In the genomic region with DNA sequence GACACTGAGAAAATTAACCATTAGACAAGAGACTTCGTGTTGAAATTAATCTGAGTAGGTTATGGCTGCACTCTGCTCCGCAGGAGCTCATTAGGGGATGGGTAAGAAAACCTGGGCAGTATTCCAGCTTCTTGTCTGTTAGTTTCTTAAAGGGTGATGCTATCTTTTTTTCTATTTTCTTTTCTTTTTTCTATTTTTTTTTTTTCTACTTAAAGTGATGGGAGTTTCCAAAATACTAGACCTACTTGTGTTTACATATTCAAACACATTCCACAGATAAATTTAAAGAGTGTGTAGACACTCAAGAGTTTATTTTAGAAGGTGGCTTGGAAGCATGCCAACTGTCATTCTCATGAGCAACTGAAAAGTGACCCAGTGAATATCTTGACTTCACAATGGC, we compare ENCODE assay signal across 12 mouse cellular contexts.
DNase-seq lines count a peak whose midpoint lies in the region; ATAC-seq and TF ChIP-seq lines count a peak whose summit lies in the region.
"Had no signal": no experiment of that assay in that cellular context is flagged by ENCODE, and none has a peak within 500 bp of the region (broad histone marks: within the 10 kb centered on the region; RNA-seq: fewer than 3 reads in every experiment).

No protein-coding gene starts in this region.

- peaks cover 48% of the 10 kb centered on the region for H3K36me3 ChIP-seq in heart, postnatal 0 days (replicated peaks; ENCODE audit: control insufficient read depth, insufficient read depth, low read length)
- H3K36me3 ChIP-seq in heart, embryonic 11.5 days (ENCODE audit: control insufficient read depth, insufficient read depth, low read length): peaks cover 14% of the 10 kb centered on the region
- H3K36me3 ChIP-seq: liver, embryonic 15.5 days had no signal

- 10% methylated on average over 2 of the region's 2 CpGs for WGBS in heart, postnatal 0 days
- WGBS in heart, embryonic 11.5 days (ENCODE audit: insufficient replicate concordance): 28% methylated on average over 2 of the region's 2 CpGs

- H3K27ac ChIP-seq in heart, postnatal 0 days (ENCODE audit: low read depth): 0 out of 2 replicates have a peak overlapping the region, but pooled peaks have one; percentile 22
- H3K27ac ChIP-seq in heart, embryonic 11.5 days (ENCODE audit: low read depth, low read length): no peak overlapping the region
- H3K27ac ChIP-seq: layer of hippocampus, adult 2 months; liver, embryonic 15.5 days; midbrain, embryonic 10.5 days; neural tube, embryonic 13.5 days had no signal

- ATAC-seq in heart, postnatal 0 days (ENCODE audit: insufficient read depth, low read depth): no peak
- no peak for ATAC-seq in heart, embryonic 11.5 days (replicated peaks; ENCODE audit: insufficient number of reproducible peaks, low FRiP score, low TSS enrichment)

- no peak for TF ChIP-seq CTCF in heart, postnatal 0 days (IDR thresholded peaks at IDR 0.05; ENCODE audit: low read depth)

- H3K9ac ChIP-seq in heart, postnatal 0 days (replicated peaks; ENCODE audit: low read depth, low read length): no peak overlapping the region
- no peak overlapping the region for H3K9ac ChIP-seq in heart, embryonic 11.5 days (ENCODE audit: low read depth, low read length)
- H3K9ac ChIP-seq: liver, embryonic 15.5 days; neural tube, embryonic 13.5 days had no signal

- no peaks in the 10 kb centered on the region for H3K27me3 ChIP-seq in heart, postnatal 0 days (ENCODE audit: control insufficient read depth, insufficient read depth, low read length)
- no peaks in the 10 kb centered on the region for H3K27me3 ChIP-seq in heart, embryonic 11.5 days (ENCODE audit: control insufficient read depth, insufficient read depth, low read length)
- H3K27me3 ChIP-seq: liver, embryonic 15.5 days; neural tube, embryonic 13.5 days had no signal

- H3K4me1 ChIP-seq in heart, postnatal 0 days (ENCODE audit: control insufficient read depth, insufficient read depth): peaks cover 15% of the 10 kb centered on the region
- H3K4me1 ChIP-seq in heart, embryonic 11.5 days (ENCODE audit: control insufficient read depth, insufficient read depth, low read length): peaks cover 18% of the 10 kb centered on the region
- H3K4me1 ChIP-seq: liver, embryonic 15.5 days; midbrain, embryonic 10.5 days; neural tube, embryonic 13.5 days had no signal

- peak; percentile 60 for DNase-seq in heart, postnatal 0 days (ENCODE audit: low spot score)
- DNase-seq in retina, postnatal 1 day: peak; percentile 30
- DNase-seq in retina, embryonic 14.5 days (ENCODE audit: low spot score): no peak
- peak; percentile 20 to 36 for DNase-seq in heart, postnatal 10 days
- peak; percentile 78 for DNase-seq in lung, postnatal 36 days
- no peak for DNase-seq in adrenal gland, postnatal 4 days (ENCODE audit: low spot score in 2 of 2)
- no peak for DNase-seq in spleen, postnatal 14 days (ENCODE audit: low spot score in 2 of 2)

- H3K4me3 ChIP-seq in heart, postnatal 0 days (ENCODE audit: low read depth, low read length): no peak overlapping the region
- H3K4me3 ChIP-seq in heart, embryonic 11.5 days (ENCODE audit: low read depth, low read length): no peak overlapping the region
- H3K4me3 ChIP-seq: layer of hippocampus, adult 2 months; liver, embryonic 15.5 days; midbrain, embryonic 10.5 days; neural tube, embryonic 13.5 days had no signal

- 0 out of 2 replicates have a peak overlapping the region, but pooled peaks have one; percentile 15 for H3K4me2 ChIP-seq in heart, postnatal 0 days (ENCODE audit: low read depth, low read length)
- no peak overlapping the region for H3K4me2 ChIP-seq in heart, embryonic 11.5 days
- H3K4me2 ChIP-seq: liver, embryonic 15.5 days; neural tube, embryonic 13.5 days had no signal

- H3K9me3 ChIP-seq in heart, postnatal 0 days (replicated peaks; ENCODE audit: control insufficient read depth, low read length): no peaks in the 10 kb centered on the region
- no peaks in the 10 kb centered on the region for H3K9me3 ChIP-seq in heart, embryonic 11.5 days (replicated peaks; ENCODE audit: control insufficient read depth, low read length)
- H3K9me3 ChIP-seq: liver, embryonic 15.5 days; midbrain, embryonic 10.5 days; neural tube, embryonic 13.5 days had no signal

- no peak for TF ChIP-seq EP300 in heart, postnatal 0 days (IDR thresholded peaks at IDR 0.05; ENCODE audit: low read depth)

- intact Hi-C loops in heart, postnatal 10 days (cut with DNase I): no loop called here

Comparison
In these comparisons a context has a peak if more than half of its experiments do, and no peak if none do; other contexts are left out.
1. DNase-seq: peak in heart, postnatal 0 days (single experiment), retina, postnatal 1 day (single experiment), heart, postnatal 10 days (2 of 2) and lung, postnatal 36 days (single experiment); none in retina, embryonic 14.5 days (single experiment), adrenal gland, postnatal 4 days (0 of 2) and spleen, postnatal 14 days (0 of 2).